Mouse (Mus musculus): ENCODE results near the gene Ssc4d. TPM values are rescaled to one million over a fixed set of nuclear protein-coding genes. Genes with fewer than 3 reads are reported as not detected.

Gene Ssc4d
- polyA plus RNA-seq, 1 experiment from 2014 or later = 2.4 TPM

DNA sequence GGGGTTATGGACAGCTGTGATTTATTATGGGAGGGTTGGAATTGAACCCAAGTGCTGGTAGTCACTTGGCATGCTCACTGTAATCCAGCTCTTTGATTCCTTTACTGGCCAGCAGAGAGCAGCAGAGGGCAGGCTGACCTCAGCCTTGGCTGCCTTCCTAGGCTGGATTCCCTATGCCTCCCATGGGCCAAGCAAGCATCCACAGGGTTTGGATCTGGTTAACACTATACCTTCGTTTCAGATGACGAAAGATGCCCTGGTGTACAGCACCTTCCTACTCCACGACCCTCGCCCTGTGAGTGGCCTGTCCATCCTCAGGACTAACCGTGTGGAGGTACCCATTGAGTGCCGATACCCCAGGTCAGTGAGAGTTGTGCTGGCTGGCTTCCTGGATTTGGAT, 8.1 kb upstream of the Ssc4d start:
- Histone ChIP-seq H3K4me2 (replicated peaks; ENCODE audit: low read depth) (no peak overlapping the region), H3K9me3 (ENCODE audit: control insufficient read depth) (no peaks in the 10 kb centered on the region), H3K36me3 (ENCODE audit: control insufficient read depth, insufficient read depth) (no peaks in the 10 kb centered on the region), H3K27ac (ENCODE audit: low read depth, low read length) (no peak overlapping the region), H3K9ac (ENCODE audit: low read depth, low read length) (no peak overlapping the region), H3K4me3 (ENCODE audit: low read depth, low read length) (no peak overlapping the region), H3K4me1 (replicated peaks; ENCODE audit: control insufficient read depth, insufficient read depth, low read length) (no peaks in the 10 kb centered on the region), H3K27me3 (replicated peaks; ENCODE audit: control insufficient read depth, insufficient read depth, low read length) (no peaks in the 10 kb centered on the region)
- TF ChIP-seq CTCF (IDR thresholded peaks at IDR 0.05; ENCODE audit: low read depth) = peak; percentile 95
- 37% methylated on average over 6 of the region's 6 CpGs for WGBS
- peak; percentile 26; the same call in 1 of the 2 replicates for ATAC-seq

- Histone ChIP-seq H3K4me1 (replicated peaks; ENCODE audit: control insufficient read depth, insufficient read depth, low read length) (no peaks in the 10 kb centered on the region), H3K9me3 (ENCODE audit: control insufficient read depth) (no peaks in the 10 kb centered on the region), H3K4me3 (ENCODE audit: low read depth, low read length) (no peak within 1 kb of the TSS), H3K9ac (ENCODE audit: low read depth, low read length) (no peak within 1 kb of the TSS), H3K27ac (ENCODE audit: low read depth, low read length) (no peak within 1 kb of the TSS), H3K36me3 (ENCODE audit: control insufficient read depth, insufficient read depth) (no peaks in the 10 kb centered on the region), H3K4me2 (replicated peaks; ENCODE audit: low read depth) (no peak within 1 kb of the TSS), H3K27me3 (replicated peaks; ENCODE audit: control insufficient read depth, insufficient read depth, low read length) (no peaks in the 10 kb centered on the region)
- 62% methylated on average over 8 of the region's 8 CpGs for WGBS
- TF ChIP-seq CTCF (IDR thresholded peaks at IDR 0.05; ENCODE audit: low read depth) = no peak
- ATAC-seq = no peak
Observed at GRCm38 (mm10) chr5:135979904-135980303, 5.6 kb upstream of the Ssc4d start, which contains the start of gene Zp3. TSS of gene Zp3 (plus strand) at chr5:135980099.

DNA sequence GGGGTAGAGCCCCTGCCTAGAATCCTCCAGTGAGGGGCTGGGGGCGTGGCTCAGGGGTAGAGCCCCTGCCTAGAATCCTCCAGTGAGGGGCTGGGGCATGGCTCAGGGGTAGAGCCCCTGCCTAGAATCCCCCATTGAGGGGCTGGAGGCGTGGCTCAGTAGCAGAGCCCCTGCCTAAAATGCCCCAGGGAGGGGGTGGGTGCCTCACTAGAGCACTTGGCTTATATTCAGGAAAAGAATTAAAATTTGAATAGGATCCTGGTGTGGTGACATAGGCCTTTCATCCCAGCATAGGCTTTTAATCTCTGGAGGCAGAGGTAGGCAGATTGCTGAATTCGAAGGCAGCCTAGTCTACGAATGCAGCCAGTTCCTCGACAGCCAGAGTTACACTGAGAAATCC, 5.0 kb upstream of the Ssc4d start:
- no peak for TF ChIP-seq CTCF (IDR thresholded peaks at IDR 0.05; ENCODE audit: low read depth)
- Histone ChIP-seq H3K9me3 (ENCODE audit: control insufficient read depth) (no peaks in the 10 kb centered on the region), H3K9ac (ENCODE audit: low read depth, low read length) (no peak overlapping the region), H3K4me2 (replicated peaks; ENCODE audit: low read depth) (no peak overlapping the region), H3K36me3 (ENCODE audit: control insufficient read depth, insufficient read depth) (no peaks in the 10 kb centered on the region), H3K4me3 (ENCODE audit: low read depth, low read length) (no peak overlapping the region), H3K4me1 (replicated peaks; ENCODE audit: control insufficient read depth, insufficient read depth, low read length) (no peaks in the 10 kb centered on the region), H3K27me3 (replicated peaks; ENCODE audit: control insufficient read depth, insufficient read depth, low read length) (no peaks in the 10 kb centered on the region), H3K27ac (ENCODE audit: low read depth, low read length) (no peak overlapping the region)
- ATAC-seq = no peak
- 87% methylated on average over 5 of the region's 5 CpGs for WGBS

GRCm38 (mm10) chr5:135975893-135976668, 1.8 kb upstream of the Ssc4d start:
- TF ChIP-seq CTCF (IDR thresholded peaks at IDR 0.05; ENCODE audit: low read depth) = no peak
- 88% methylated on average over 8 of the region's 8 CpGs for WGBS

GRCm38 (mm10) chr5:135971876-135972275, 2.5 kb downstream of the Ssc4d start:
- H3K27ac ChIP-seq (ENCODE audit: low read depth, low read length) = no peak overlapping the region
- 74% methylated on average over 7 of the region's 7 CpGs for WGBS
- H3K4me2 ChIP-seq (replicated peaks; ENCODE audit: low read depth) = no peak overlapping the region
- H3K36me3 ChIP-seq (ENCODE audit: control insufficient read depth, insufficient read depth) = no peaks in the 10 kb centered on the region
- ATAC-seq = no peak
- no peaks in the 10 kb centered on the region for H3K9me3 ChIP-seq (ENCODE audit: control insufficient read depth)
- TF ChIP-seq CTCF (IDR thresholded peaks at IDR 0.05; ENCODE audit: low read depth) = no peak
- no peak overlapping the region for H3K4me3 ChIP-seq (ENCODE audit: low read depth, low read length)
- no peaks in the 10 kb centered on the region for H3K27me3 ChIP-seq (replicated peaks; ENCODE audit: control insufficient read depth, insufficient read depth, low read length)
- H3K4me1 ChIP-seq (replicated peaks; ENCODE audit: control insufficient read depth, insufficient read depth, low read length) = no peaks in the 10 kb centered on the region
- no peak overlapping the region for H3K9ac ChIP-seq (ENCODE audit: low read depth, low read length)

More at GRCm38 (mm10) chr5:135975893-135976668, 1.8 kb upstream of the Ssc4d start:
- Histone ChIP-seq H3K4me1 (replicated peaks; ENCODE audit: control insufficient read depth, insufficient read depth, low read length) (no peaks in the 10 kb centered on the region), H3K27ac (ENCODE audit: low read depth, low read length) (no peak overlapping the region), H3K27me3 (replicated peaks; ENCODE audit: control insufficient read depth, insufficient read depth, low read length) (no peaks in the 10 kb centered on the region), H3K4me2 (replicated peaks; ENCODE audit: low read depth) (no peak overlapping the region), H3K4me3 (ENCODE audit: low read depth, low read length) (no peak overlapping the region), H3K36me3 (ENCODE audit: control insufficient read depth, insufficient read depth) (no peaks in the 10 kb centered on the region), H3K9ac (ENCODE audit: low read depth, low read length) (no peak overlapping the region), H3K9me3 (ENCODE audit: control insufficient read depth) (no peaks in the 10 kb centered on the region)
- ATAC-seq = no peak

- no peaks in the 10 kb centered on the region for H3K27me3 ChIP-seq (replicated peaks; ENCODE audit: control insufficient read depth, insufficient read depth, low read length)
- no peak overlapping the region for H3K27ac ChIP-seq (ENCODE audit: low read depth, low read length)
- H3K36me3 ChIP-seq (ENCODE audit: control insufficient read depth, insufficient read depth) = no peaks in the 10 kb centered on the region
- H3K4me3 ChIP-seq (ENCODE audit: low read depth, low read length) = no peak overlapping the region
- no peak overlapping the region for H3K9ac ChIP-seq (ENCODE audit: low read depth, low read length)
- no peak overlapping the region for H3K4me2 ChIP-seq (replicated peaks; ENCODE audit: low read depth)
- 69% methylated on average over 6 of the region's 6 CpGs for WGBS
- no peak for TF ChIP-seq CTCF (IDR thresholded peaks at IDR 0.05; ENCODE audit: low read depth)
- H3K4me1 ChIP-seq (replicated peaks; ENCODE audit: control insufficient read depth, insufficient read depth, low read length) = no peaks in the 10 kb centered on the region
- no peak for ATAC-seq
- H3K9me3 ChIP-seq (ENCODE audit: control insufficient read depth) = no peaks in the 10 kb centered on the region
Observed at GRCm38 (mm10) chr5:135970247-135970646, 4.1 kb downstream of the Ssc4d start.
